Mouse (Mus musculus) stomach, embryonic 15.5 days (tissue): ENCODE results near the gene Nrd1. TPM values are rescaled to one million over a fixed set of nuclear protein-coding genes. Genes with fewer than 3 reads are reported as not detected.
A peak's percentile ranks its signal among the peaks of the same experiment; 100 is the strongest.

ENCODE experiments used
- ATAC-seq: fragments of 200-750 bp; cut with Nextera tagmentation; 2 replicates; pipeline ENCODE4 v1.8.0; 2017; ENCODE audit warnings: low read depth, moderate number of reproducible peaks, moderate TSS enrichment; ENCODE audit not compliant: insufficient read depth, low FRiP score
- H3K27ac ChIP-seq: fragments of 300-500 bp; sonication (generic); 2 replicates; pipeline ENCODE4 v1.5.1; 2015; ENCODE audit warnings: mild to moderate bottlenecking, inconsistent platforms
- H3K27me3 ChIP-seq: fragments of 300-500 bp; sonication (generic); replicated peaks from 2 replicates; pipeline ENCODE4 v1.6.1; 2015; ENCODE audit warnings: inconsistent platforms
- H3K36me3 ChIP-seq: fragments of 300-500 bp; sonication (generic); 2 replicates; pipeline ENCODE4 v1.6.1; 2015; ENCODE audit warnings: inconsistent platforms
- H3K4me1 ChIP-seq: fragments of 300-500 bp; sonication (generic); 2 replicates; pipeline ENCODE4 v1.6.1; 2015; ENCODE audit warnings: inconsistent platforms
- H3K4me2 ChIP-seq: fragments of 300-500 bp; sonication (generic); 2 replicates; pipeline ENCODE4 v1.6.1; 2015; ENCODE audit warnings: mild to moderate bottlenecking, inconsistent platforms
- H3K4me3 ChIP-seq: fragments of 300-500 bp; sonication (generic); replicated peaks from 2 replicates; pipeline ENCODE4 v1.5.1; 2015; ENCODE audit warnings: inconsistent platforms
- H3K9ac ChIP-seq: fragments of 300-500 bp; sonication (generic); 2 replicates; pipeline ENCODE4 v1.6.1; 2015; ENCODE audit warnings: inconsistent platforms
- H3K9me3 ChIP-seq: fragments of 300-500 bp; sonication (generic); 2 replicates; pipeline ENCODE4 v1.6.1; 2016; ENCODE audit warnings: inconsistent platforms
- WGBS: fragments of 180-500 bp; shearing (Covaris S2); methylation state at CpG from one replicate; pipeline ENCODE4 v1.1.7; 2015; 5-methylcytosine and 5-hydroxymethylcytosine counted together
- polyA plus RNA-seq: library from polyadenylated mRNA; unstranded; fragments of >200 nt; fragmentation: Nextera tagmentation; extraction: Ambion mirVana; gene quantifications from 2 replicates; pipeline ENCODE4 v1.2.1, GENCODE M21; 2015

Nrd1 gene
- polyA plus RNA-seq, 1 experiment from 2014 or later: 59.9 TPM

- Histone ChIP-seq H3K4me1 (no peaks in the 10 kb centered on the region), H3K9ac (no peak overlapping the region), H3K27ac (no peak overlapping the region), H3K4me2 (no peak overlapping the region), H3K4me3 (no peak overlapping the region), H3K36me3 (no peaks in the 10 kb centered on the region), H3K27me3 (no peaks in the 10 kb centered on the region), H3K9me3 (no peaks in the 10 kb centered on the region)
- peak; percentile 75; the same call in 1 of the 2 replicates for ATAC-seq
Observed at GRCm38 (mm10) chr4:108990032-108990431, 10.4 kb upstream of the Nrd1 start.

DNA sequence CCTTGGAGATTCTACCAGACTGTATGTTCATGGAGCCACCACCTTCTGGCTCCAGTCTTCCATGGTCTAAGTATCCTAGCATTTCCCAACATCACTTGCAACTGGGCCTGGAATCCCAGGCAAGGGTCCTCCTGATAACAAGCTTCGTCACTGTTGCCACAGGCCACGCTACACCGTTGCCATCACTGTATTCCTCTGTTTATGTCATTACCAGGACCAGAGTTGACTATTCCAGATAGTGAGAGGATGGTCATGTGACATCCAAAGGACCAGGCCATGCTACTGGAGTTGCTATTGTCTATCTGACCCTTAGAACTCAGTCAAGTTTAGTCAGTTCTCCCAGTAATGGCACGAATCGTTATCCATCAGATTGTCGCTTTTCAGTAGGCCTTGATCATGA lies 9.9 kb upstream of the Nrd1 start:
- Histone ChIP-seq H3K27me3 (no peaks in the 10 kb centered on the region), H3K9ac (no peak overlapping the region), H3K4me3 (no peak overlapping the region), H3K4me2 (no peak overlapping the region), H3K4me1 (no peaks in the 10 kb centered on the region), H3K9me3 (no peaks in the 10 kb centered on the region), H3K27ac (no peak overlapping the region), H3K36me3 (no peaks in the 10 kb centered on the region)
- WGBS: 88% methylated on average over 6 of the region's 6 CpGs
- ATAC-seq: no peak

- Histone ChIP-seq H3K27me3 (no peaks in the 10 kb centered on the region), H3K36me3 (no peaks in the 10 kb centered on the region), H3K4me3 (no peak overlapping the region), H3K27ac (no peak overlapping the region), H3K9ac (no peak overlapping the region), H3K4me1 (no peaks in the 10 kb centered on the region), H3K9me3 (no peaks in the 10 kb centered on the region), H3K4me2 (no peak overlapping the region)
- no peak for ATAC-seq
Observed at GRCm38 (mm10) chr4:108991811-108992210, 8.6 kb upstream of the Nrd1 start.

GRCm38 (mm10) chr4:108992978-108993377 lies 7.5 kb upstream of the Nrd1 start:
- H3K9ac ChIP-seq: no peak overlapping the region
- no peaks in the 10 kb centered on the region for H3K27me3 ChIP-seq
- no peaks in the 10 kb centered on the region for H3K4me1 ChIP-seq
- H3K9me3 ChIP-seq: no peaks in the 10 kb centered on the region
- WGBS: 52% methylated on average over 2 of the region's 2 CpGs
- H3K4me2 ChIP-seq: no peak overlapping the region
- no peaks in the 10 kb centered on the region for H3K36me3 ChIP-seq
- H3K27ac ChIP-seq: no peak overlapping the region
- no peak for ATAC-seq
- no peak overlapping the region for H3K4me3 ChIP-seq

GRCm38 (mm10) chr4:109000961-109001360 lies 506 bp downstream of the Nrd1 start:
- peak overlapping the region; percentile 83 for H3K4me2 ChIP-seq
- no peaks in the 10 kb centered on the region for H3K4me1 ChIP-seq
- peak; percentile 14; the same call in 1 of the 2 replicates for ATAC-seq
- peak overlapping the region; percentile 96 for H3K27ac ChIP-seq
- no peaks in the 10 kb centered on the region for H3K36me3 ChIP-seq
- H3K4me3 ChIP-seq: peak overlapping the region; percentile 86
- WGBS: 0% methylated on average over 18 of the region's 18 CpGs
- peak overlapping the region; percentile 59 for H3K9ac ChIP-seq
- no peaks in the 10 kb centered on the region for H3K9me3 ChIP-seq
- H3K27me3 ChIP-seq: no peaks in the 10 kb centered on the region

DNA sequence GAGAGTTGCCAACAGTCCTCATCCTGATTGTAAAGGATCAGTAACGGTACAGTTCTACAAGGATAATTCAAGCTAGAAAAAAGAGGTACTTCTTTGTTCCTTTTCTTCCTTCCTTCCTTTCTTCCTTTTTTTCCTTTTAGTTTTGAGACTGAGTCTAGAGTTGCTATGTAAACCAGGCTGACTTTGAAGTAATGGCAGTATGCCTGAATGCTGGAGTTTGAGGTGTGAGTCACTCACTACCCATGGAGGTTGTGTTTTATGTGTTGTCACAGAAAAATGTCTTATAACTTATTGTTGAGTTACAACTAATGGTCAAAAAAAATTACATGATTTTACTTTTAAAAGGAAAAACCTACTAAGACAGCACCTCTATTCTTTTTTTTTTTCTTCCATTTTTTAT lies 7.6 kb downstream of the Nrd1 start:
- Histone ChIP-seq H3K27me3 (no peaks in the 10 kb centered on the region), H3K36me3 (no peaks in the 10 kb centered on the region), H3K4me1 (no peaks in the 10 kb centered on the region), H3K4me3 (no peak overlapping the region), H3K4me2 (no peak overlapping the region), H3K9ac (no peak overlapping the region), H3K9me3 (no peaks in the 10 kb centered on the region), H3K27ac (no peak overlapping the region)
- WGBS: 88% methylated on average over 1 of the region's 1 CpGs
- ATAC-seq: no peak

- no peaks in the 10 kb centered on the region for H3K4me1 ChIP-seq
- H3K4me2 ChIP-seq: no peak overlapping the region
- no peaks in the 10 kb centered on the region for H3K27me3 ChIP-seq
- no peak overlapping the region for H3K9ac ChIP-seq
- peaks cover 5% of the 10 kb centered on the region; the same call in 1 of the 2 replicates for H3K36me3 ChIP-seq
- no peak for ATAC-seq
- H3K4me3 ChIP-seq: no peak overlapping the region
- no peak overlapping the region for H3K27ac ChIP-seq
- WGBS: 88% methylated on average over 4 of the region's 4 CpGs
- H3K9me3 ChIP-seq: no peaks in the 10 kb centered on the region
Observed at GRCm38 (mm10) chr4:109014091-109014490, 13.6 kb downstream of the Nrd1 start.

- no peaks in the 10 kb centered on the region for H3K9me3 ChIP-seq
- ATAC-seq: no peak
- 59% methylated on average over 7 of the region's 7 CpGs for WGBS
- no peak overlapping the region for H3K4me2 ChIP-seq
- H3K36me3 ChIP-seq: peaks cover 9% of the 10 kb centered on the region; the same call in 1 of the 2 replicates
- no peak overlapping the region for H3K9ac ChIP-seq
- no peak overlapping the region for H3K4me3 ChIP-seq
- H3K27me3 ChIP-seq: no peaks in the 10 kb centered on the region
- H3K27ac ChIP-seq: peak overlapping the region; percentile 18; the same call in 1 of the 2 replicates
- no peaks in the 10 kb centered on the region for H3K4me1 ChIP-seq
Observed at GRCm38 (mm10) chr4:109017441-109017840, 17.0 kb downstream of the Nrd1 start.

GRCm38 (mm10) chr4:109019301-109019700 lies 18.8 kb downstream of the Nrd1 start:
- 80% methylated on average over 4 of the region's 4 CpGs for WGBS

GRCm38 (mm10) chr4:109021976-109022375 lies 21.5 kb downstream of the Nrd1 start:
- H3K9ac ChIP-seq: no peak overlapping the region
- no peak overlapping the region for H3K4me3 ChIP-seq
- H3K36me3 ChIP-seq: peaks cover 15% of the 10 kb centered on the region
- no peak overlapping the region for H3K4me2 ChIP-seq
- no peaks in the 10 kb centered on the region for H3K4me1 ChIP-seq
- H3K27me3 ChIP-seq: no peaks in the 10 kb centered on the region
- no peaks in the 10 kb centered on the region for H3K9me3 ChIP-seq
- ATAC-seq: no peak
- H3K27ac ChIP-seq: no peak overlapping the region
- WGBS: 59% methylated on average over 1 of the region's 1 CpGs

More at GRCm38 (mm10) chr4:109019301-109019700, 18.8 kb downstream of the Nrd1 start:
- Histone ChIP-seq H3K4me1 (no peaks in the 10 kb centered on the region), H3K9ac (no peak overlapping the region), H3K9me3 (no peaks in the 10 kb centered on the region), H3K27me3 (no peaks in the 10 kb centered on the region), H3K4me3 (no peak overlapping the region), H3K27ac (no peak overlapping the region), H3K36me3 (peaks cover 9% of the 10 kb centered on the region; the same call in 1 of the 2 replicates), H3K4me2 (no peak overlapping the region)
- no peak for ATAC-seq

DNA sequence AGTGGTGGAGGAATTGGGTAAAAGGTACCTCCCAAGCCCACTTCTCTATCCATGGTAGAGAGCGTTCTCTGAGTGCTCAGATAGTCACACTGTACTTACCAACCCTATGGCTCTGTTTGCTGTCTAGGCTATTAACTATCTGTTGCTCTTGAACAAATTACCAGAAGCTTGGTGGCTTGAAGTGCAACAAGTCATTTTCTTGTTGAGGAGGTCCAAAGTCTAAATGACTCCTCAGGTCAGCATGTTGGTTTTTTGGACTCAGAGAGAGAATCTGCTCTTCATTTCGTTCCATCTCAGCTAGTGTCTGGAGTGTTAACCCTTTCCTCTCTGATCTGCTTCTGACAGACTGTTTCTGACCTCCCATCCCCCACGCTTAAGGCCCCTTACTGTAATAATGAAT lies 24.6 kb downstream of the Nrd1 start:
- no peak overlapping the region for H3K4me3 ChIP-seq
- no peaks in the 10 kb centered on the region for H3K27me3 ChIP-seq
- no peak overlapping the region for H3K27ac ChIP-seq
- 63% methylated on average over 3 of the region's 3 CpGs for WGBS
- H3K9me3 ChIP-seq: no peaks in the 10 kb centered on the region
- no peak for ATAC-seq
- H3K9ac ChIP-seq: no peak overlapping the region
- peaks cover 15% of the 10 kb centered on the region for H3K36me3 ChIP-seq
- H3K4me1 ChIP-seq: no peaks in the 10 kb centered on the region
- no peak overlapping the region for H3K4me2 ChIP-seq

DNA sequence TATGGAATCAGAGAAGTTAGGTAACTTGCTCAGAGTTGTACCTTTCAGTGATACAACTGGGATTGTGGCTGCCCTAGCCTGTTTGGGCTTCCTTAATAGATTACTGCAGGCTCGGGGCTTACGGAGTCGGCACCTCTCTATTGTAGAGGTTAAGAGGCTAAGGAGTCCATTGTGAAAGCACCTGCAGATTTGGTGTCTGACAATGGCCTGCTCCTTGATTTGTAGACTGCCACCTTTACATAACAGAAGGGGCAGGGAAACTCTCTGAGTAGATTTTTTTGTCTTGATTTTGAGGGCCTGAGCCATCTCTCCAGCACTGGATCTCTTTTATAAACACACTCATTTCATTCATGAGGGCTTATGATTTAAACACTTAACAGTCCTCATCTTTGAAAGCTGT lies 26.1 kb downstream of the Nrd1 start:
- Histone ChIP-seq H3K4me3 (no peak overlapping the region), H3K4me1 (no peaks in the 10 kb centered on the region), H3K9ac (no peak overlapping the region), H3K36me3 (peaks cover 23% of the 10 kb centered on the region), H3K4me2 (no peak overlapping the region), H3K27me3 (no peaks in the 10 kb centered on the region), H3K27ac (no peak overlapping the region), H3K9me3 (no peaks in the 10 kb centered on the region)
- 84% methylated on average over 3 of the region's 3 CpGs for WGBS
- ATAC-seq: no peak

- no peak overlapping the region for H3K4me2 ChIP-seq
- peaks cover 18% of the 10 kb centered on the region for H3K36me3 ChIP-seq
- H3K9me3 ChIP-seq: no peaks in the 10 kb centered on the region
- no peak for ATAC-seq
- H3K4me3 ChIP-seq: no peak overlapping the region
- no peaks in the 10 kb centered on the region for H3K4me1 ChIP-seq
- H3K27ac ChIP-seq: no peak overlapping the region
- H3K27me3 ChIP-seq: no peaks in the 10 kb centered on the region
- 94% methylated on average over 2 of the region's 2 CpGs for WGBS
- H3K9ac ChIP-seq: no peak overlapping the region
Observed at GRCm38 (mm10) chr4:109029857-109030256, 29.4 kb downstream of the Nrd1 start.
